In genomic region chr8:92996840-92997239, GRCm38 (mm10) we compare ENCODE assay signal across 9 mouse cellular contexts. TPM values are rescaled to one million over a fixed set of nuclear protein-coding genes. Genes with fewer than 3 reads are reported as not detected.
DNase-seq lines count a peak whose midpoint lies in the region; ATAC-seq and TF ChIP-seq lines count a peak whose summit lies in the region.
"Had no signal": no experiment of that assay in that cellular context is flagged by ENCODE, and none has a peak within 500 bp of the region (broad histone marks: within the 10 kb centered on the region; RNA-seq: fewer than 3 reads in every experiment).

No protein-coding gene starts in this region.

- WGBS in liver, adult 2 months = 17% methylated on average over 5 of the region's 5 CpGs
- WGBS in liver, embryonic 11.5 days = 19% methylated on average over 5 of the region's 5 CpGs
- WGBS in embryonic facial prominence, embryonic 10.5 days = 29% methylated on average over 5 of the region's 5 CpGs

- no peak overlapping the region for H3K9ac ChIP-seq in liver, adult 2 months (ENCODE audit: low read depth, low read length)
- H3K9ac ChIP-seq in liver, embryonic 11.5 days (ENCODE audit: low read depth, low read length) = no peak overlapping the region
- H3K9ac ChIP-seq: embryonic facial prominence, embryonic 15.5 days had no signal

- no peaks in the 10 kb centered on the region for H3K9me3 ChIP-seq in liver, embryonic 11.5 days (ENCODE audit: control insufficient read depth, low read length)
- no peaks in the 10 kb centered on the region for H3K9me3 ChIP-seq in embryonic facial prominence, embryonic 10.5 days
- H3K9me3 ChIP-seq: embryonic facial prominence, embryonic 15.5 days had no signal

- peak; percentile 13 for DNase-seq in liver, adult 2 months (ENCODE audit: extremely low read depth, low read depth, low spot score)
- DNase-seq in liver, embryonic 11.5 days (ENCODE audit: low spot score) = no peak
- DNase-seq in adrenal gland, adult 18-20 months (ENCODE audit: low spot score in 2 of 2) = peak; percentile 38 to 50
- DNase-seq in embryonic facial prominence, embryonic 10.5 days (ENCODE audit: low spot score) = peak; percentile 59
- DNase-seq in layer of hippocampus, adult 9-11 months = peak; percentile 15
- DNase-seq in T-cell, adult 2 months (ENCODE audit: low spot score) = no peak

- H3K4me2 ChIP-seq in liver, embryonic 11.5 days = no peak overlapping the region
- H3K4me2 ChIP-seq: embryonic facial prominence, embryonic 15.5 days had no signal

- H3K4me1 ChIP-seq in liver, adult 2 months (ENCODE audit: control insufficient read depth, insufficient read depth, low read length) = no peaks in the 10 kb centered on the region
- no peaks in the 10 kb centered on the region for H3K4me1 ChIP-seq in liver, embryonic 11.5 days (replicated peaks; ENCODE audit: control insufficient read depth, insufficient read depth, low read length)
- no peaks in the 10 kb centered on the region for H3K4me1 ChIP-seq in embryonic facial prominence, embryonic 10.5 days

- no peak for ATAC-seq in liver, embryonic 11.5 days (replicated peaks; ENCODE audit: low FRiP score)
- peak; percentile 77 for ATAC-seq in megakaryocyte progenitor cell, adult 5-6 weeks (replicated peaks; ENCODE audit: poor library complexity)

- TF ChIP-seq CTCF in liver, adult 2 months (IDR thresholded peaks at IDR 0.05; ENCODE audit: low read depth, low read length) = peak; percentile 68

- no peak for TF ChIP-seq POLR2A in liver, adult 2 months (IDR thresholded peaks at IDR 0.05; ENCODE audit: extremely low read depth, insufficient read depth, low read length)

- no peaks in the 10 kb centered on the region for H3K79me2 ChIP-seq in liver, adult 2 months (ENCODE audit: control insufficient read depth, insufficient read depth, low read length)

- H3K27ac ChIP-seq in liver, adult 2 months (replicated peaks; ENCODE audit: insufficient read depth, low read depth, low read length) = no peak overlapping the region
- H3K27ac ChIP-seq in liver, embryonic 11.5 days (ENCODE audit: low read depth, low read length) = no peak overlapping the region
- H3K27ac ChIP-seq in embryonic facial prominence, embryonic 10.5 days (replicated peaks) = no peak overlapping the region
- H3K27ac ChIP-seq: embryonic facial prominence, embryonic 15.5 days had no signal

- no peak overlapping the region for H3K4me3 ChIP-seq in liver, adult 2 months (ENCODE audit: insufficient read depth, low read depth, low read length)
- H3K4me3 ChIP-seq in liver, embryonic 11.5 days (ENCODE audit: low read depth, low read length) = no peak overlapping the region
- H3K4me3 ChIP-seq in embryonic facial prominence, embryonic 10.5 days = no peak overlapping the region
- H3K4me3 ChIP-seq: embryonic facial prominence, embryonic 15.5 days had no signal

- no peaks in the 10 kb centered on the region for H3K36me3 ChIP-seq in liver, adult 2 months (ENCODE audit: control insufficient read depth, insufficient read depth, low read length)
- no peaks in the 10 kb centered on the region for H3K36me3 ChIP-seq in liver, embryonic 11.5 days (ENCODE audit: control insufficient read depth, insufficient read depth, low read length)
- no peaks in the 10 kb centered on the region for H3K36me3 ChIP-seq in embryonic facial prominence, embryonic 10.5 days (replicated peaks)
- H3K36me3 ChIP-seq: embryonic facial prominence, embryonic 15.5 days had no signal

- no peaks in the 10 kb centered on the region for H3K27me3 ChIP-seq in liver, adult 2 months (ENCODE audit: control insufficient read depth, insufficient read depth, low read length)
- no peaks in the 10 kb centered on the region for H3K27me3 ChIP-seq in liver, embryonic 11.5 days (replicated peaks; ENCODE audit: control insufficient read depth, insufficient read depth, low read length)
- H3K27me3 ChIP-seq in embryonic facial prominence, embryonic 10.5 days (replicated peaks; ENCODE audit: low read depth, poor library complexity, severe bottlenecking) = no peaks in the 10 kb centered on the region
- H3K27me3 ChIP-seq: embryonic facial prominence, embryonic 15.5 days had no signal

RNA-seq across cellular contexts. Expression of gene Slc6a2, which starts 37.0 kb away (rescaled TPM):
- not detected in 2 replicates for total RNA-seq in liver, adult 2 months (2014; rRNA removed)
- polyA plus RNA-seq in liver, adult 2 months (2012; rRNA removed) = not detected in 2 replicates
- polyA plus RNA-seq in liver, embryonic 11.5 days (2014; fragmentation: Nextera tagmentation; extraction: Ambion mirVana) = 0.03 TPM in 1 of 2 replicates, not detected in the other
- total RNA-seq in adrenal gland, adult 18-20 months (2021) = 10 to 100 TPM in 1 of 2 experiments, 1 to 10 TPM in 1; 6.6 to 13.7 TPM
- polyA plus RNA-seq in embryonic facial prominence, embryonic 10.5 days (2016; fragmentation: Nextera tagmentation; extraction: Ambion mirVana) = 0.02 and 0.11 TPM in 2 replicates
- total RNA-seq in megakaryocyte progenitor cell, adult 5-6 weeks (2015) = not detected in 2 replicates
- 0.04 TPM in 1 of 2 replicates, not detected in the other for total RNA-seq in megakaryocyte progenitor cell, adult 5-6 weeks (2017)
- polyA plus RNA-seq: liver, embryonic 16.5 days had no signal

RNA-seq across cellular contexts. Expression of gene Ces1a, which starts 51.2 kb away (rescaled TPM):
- total RNA-seq in liver, adult 2 months (2014; rRNA removed) = 0.28 TPM in 1 of 2 replicates, not detected in the other
- polyA plus RNA-seq in liver, adult 2 months (2012; rRNA removed) = 0.09 and 0.20 TPM in 2 replicates
- polyA plus RNA-seq in liver, embryonic 11.5 days (2014; fragmentation: Nextera tagmentation; extraction: Ambion mirVana) = not detected in 2 replicates
- not detected for total RNA-seq in adrenal gland, adult 18-20 months (2021)
- not detected in 2 replicates for polyA plus RNA-seq in embryonic facial prominence, embryonic 10.5 days (2016; fragmentation: Nextera tagmentation; extraction: Ambion mirVana)
- total RNA-seq in megakaryocyte progenitor cell, adult 5-6 weeks (2015) = not detected in 2 replicates
- total RNA-seq in megakaryocyte progenitor cell, adult 5-6 weeks (2017) = not detected in 2 replicates
- polyA plus RNA-seq: liver, embryonic 16.5 days had no signal

Comparison
In these comparisons a context has a peak if more than half of its experiments do, and no peak if none do; other contexts are left out.
1. DNase-seq: peak in liver, adult 2 months (single experiment), adrenal gland, adult 18-20 months (2 of 2), embryonic facial prominence, embryonic 10.5 days (single experiment) and layer of hippocampus, adult 9-11 months (single experiment); none in liver, embryonic 11.5 days (single experiment) and T-cell, adult 2 months (single experiment).